Mouse (Mus musculus) C2C12 (cell line): ENCODE data around the gene Cnfn. TPM values are rescaled to one million over a fixed set of nuclear protein-coding genes. Genes with fewer than 3 reads are reported as not detected.
"Not testable (repeated sequence)": the region's sequence is repeated elsewhere in the genome, so short reads cannot be mapped to it uniquely, and the experiment has no call there.

Experiments
- H3K27me3 ChIP-seq: one replicate; pipeline ENCODE4 v1.6.1; 2011; ENCODE audit not compliant: control insufficient read depth, insufficient read depth, insufficient read length
- H3K36me3 ChIP-seq: one replicate; pipeline ENCODE4 v1.6.1; 2011; ENCODE audit not compliant: control insufficient read depth, insufficient read depth
- H3K4me3 ChIP-seq: one replicate; pipeline ENCODE4 v1.5.1; 2011; ENCODE audit warnings: mild to moderate bottlenecking, control low read depth; ENCODE audit not compliant: poor library complexity, insufficient read depth, severe bottlenecking
- H3K79me2 ChIP-seq: one replicate; pipeline ENCODE4 v1.6.1; 2011; ENCODE audit not compliant: control insufficient read depth, insufficient read depth
- H3K79me3 ChIP-seq: one replicate; pipeline ENCODE4 v1.6.1; 2011; ENCODE audit warnings: low read depth, control low read depth
- H3ac ChIP-seq: one replicate; pipeline ENCODE3; 2011; ENCODE audit warnings: low read depth; ENCODE audit not compliant: control insufficient read depth, insufficient read length
- CEBPB ChIP-seq: IDR thresholded peaks from one replicate; pipeline ENCODE4 v1.6.1; 2011; ENCODE audit warnings: low read depth, mild to moderate bottlenecking, control low read depth, moderate library complexity
- CTCF ChIP-seq: IDR thresholded peaks from one replicate; pipeline ENCODE4 v1.5.1; 2011; ENCODE audit not compliant: control insufficient read depth, insufficient read depth, insufficient read length
- FOSL1 ChIP-seq: IDR thresholded peaks from one replicate; pipeline ENCODE4 v1.8.0; 2011; ENCODE audit warnings: mild to moderate bottlenecking, low read length; ENCODE audit not compliant: poor library complexity, insufficient read depth, severe bottlenecking
- MAX ChIP-seq: IDR thresholded peaks from one replicate; pipeline ENCODE4 v1.6.1; 2011; ENCODE audit warnings: mild to moderate bottlenecking, control low read depth
- MYOD1 ChIP-seq: IDR thresholded peaks from one replicate; pipeline ENCODE4 v1.6.1; 2011; ENCODE audit warnings: low read depth; ENCODE audit not compliant: control insufficient read depth, insufficient read length
- MYOG ChIP-seq: IDR thresholded peaks from one replicate; pipeline ENCODE4 v1.6.1; 2011; ENCODE audit not compliant: control insufficient read depth, insufficient read length; ENCODE audit errors: extremely low read depth
- USF1 ChIP-seq: IDR thresholded peaks from one replicate; pipeline ENCODE4 v1.6.1; 2011; ENCODE audit warnings: low read depth, mild to moderate bottlenecking, control low read depth, moderate library complexity
- polyA plus RNA-seq: library from polyadenylated mRNA; unstranded; fragments of >200 nt; fragmentation: generic; extraction: Trizol; gene quantifications from one replicate; pipeline ENCODE4 v1.2.1, GENCODE M21; 2012; ENCODE audit warnings: missing spikeins

Gene Cnfn
- polyA plus RNA-seq, 1 experiment, result 0.08 TPM

DNA sequence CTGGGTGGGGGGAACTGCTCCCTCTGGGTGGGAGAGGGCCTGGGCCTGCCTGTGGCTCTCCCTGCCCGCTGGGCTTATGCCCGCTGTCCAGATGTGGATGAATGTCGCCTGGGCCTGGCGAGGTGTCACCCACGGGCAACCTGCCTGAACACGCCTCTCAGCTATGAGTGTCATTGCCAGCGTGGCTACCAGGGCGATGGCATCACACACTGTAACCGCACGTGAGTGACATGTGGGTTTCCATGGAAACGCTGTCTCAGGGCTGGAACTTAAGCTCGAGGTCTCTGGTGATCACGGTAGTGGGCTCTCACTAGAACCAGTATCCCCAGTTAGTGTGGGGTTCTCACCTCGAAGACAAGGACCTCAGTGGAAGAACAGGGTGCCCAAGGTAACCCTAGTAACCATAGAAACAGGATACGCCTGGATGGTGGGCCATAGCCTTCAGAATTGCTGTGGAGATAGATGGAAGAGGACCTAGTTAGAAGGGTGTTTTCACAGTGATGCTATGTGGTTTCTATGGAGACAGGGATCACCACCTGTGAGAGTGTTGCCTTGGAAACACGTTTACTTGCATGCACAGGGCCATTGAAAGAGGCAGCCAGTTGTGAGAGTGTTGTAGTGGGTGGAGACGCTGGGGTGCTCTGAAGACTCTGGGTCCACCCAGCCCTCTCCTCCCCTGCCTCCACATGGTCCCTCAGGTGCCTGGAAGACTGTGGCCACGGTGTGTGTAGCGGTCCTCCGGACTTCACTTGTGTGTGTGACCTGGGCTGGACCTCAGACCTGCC, 28.3 kb downstream of the Cnfn start:
- Histone ChIP-seq H3K36me3 (peaks cover 6% of the 10 kb centered on the region), H3K79me3 (no peaks in the 10 kb centered on the region), H3K27me3 (no peaks in the 10 kb centered on the region), H3K4me3 (no peak overlapping the region), H3ac (no peak overlapping the region), H3K79me2 (no peaks in the 10 kb centered on the region)
- TF ChIP-seq USF1 (no peak), CEBPB (no peak), MYOD1 (no peak)

DNA sequence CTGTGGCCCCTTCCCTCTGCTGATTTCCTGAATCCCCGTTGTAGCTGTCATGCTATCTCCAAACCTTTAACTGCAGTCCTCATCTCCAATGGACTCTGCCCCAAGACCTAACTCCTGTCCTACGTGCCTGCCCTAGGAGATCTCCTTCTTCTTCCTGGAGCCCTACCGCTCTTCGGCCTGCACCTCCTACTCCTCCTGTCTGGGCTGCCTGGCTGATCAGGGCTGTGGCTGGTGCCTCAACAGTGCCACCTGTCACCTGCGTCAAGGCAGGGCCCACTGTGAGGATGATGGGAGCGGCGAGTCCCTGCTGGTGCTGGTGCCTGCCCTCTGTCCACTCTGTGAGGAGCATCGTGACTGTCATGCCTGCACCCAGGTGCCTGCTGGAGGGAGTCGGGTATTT, 30.2 kb downstream of the Cnfn start:
- peaks cover 9% of the 10 kb centered on the region for H3K36me3 ChIP-seq

GRCm38 (mm10) chr7:25334472-25334871, 35.1 kb downstream of the Cnfn start:
- TF ChIP-seq USF1 (no peak), MAX (no peak), CEBPB (no peak), MYOG (no peak), FOSL1 (no peak), MYOD1 (no peak), CTCF (no peak)
- Histone ChIP-seq H3K79me3 (no peaks in the 10 kb centered on the region), H3K4me3 (no peak overlapping the region), H3ac (no peak overlapping the region), H3K79me2 (no peaks in the 10 kb centered on the region), H3K36me3 (peaks cover 13% of the 10 kb centered on the region), H3K27me3 (no peaks in the 10 kb centered on the region)

More for the DNA sequence above, 30.2 kb downstream of the Cnfn start:
- Histone ChIP-seq H3K79me3 (no peaks in the 10 kb centered on the region), H3K4me3 (no peak overlapping the region), H3K79me2 (no peaks in the 10 kb centered on the region), H3ac (no peak overlapping the region), H3K27me3 (no peaks in the 10 kb centered on the region)
- no peak for TF ChIP-seq CTCF
- TF ChIP-seq CEBPB, result no peak
- no peak for TF ChIP-seq MYOD1
- TF ChIP-seq FOSL1, result no peak
- no peak for TF ChIP-seq USF1
- TF ChIP-seq MYOG, result no peak
- no peak for TF ChIP-seq MAX

DNA sequence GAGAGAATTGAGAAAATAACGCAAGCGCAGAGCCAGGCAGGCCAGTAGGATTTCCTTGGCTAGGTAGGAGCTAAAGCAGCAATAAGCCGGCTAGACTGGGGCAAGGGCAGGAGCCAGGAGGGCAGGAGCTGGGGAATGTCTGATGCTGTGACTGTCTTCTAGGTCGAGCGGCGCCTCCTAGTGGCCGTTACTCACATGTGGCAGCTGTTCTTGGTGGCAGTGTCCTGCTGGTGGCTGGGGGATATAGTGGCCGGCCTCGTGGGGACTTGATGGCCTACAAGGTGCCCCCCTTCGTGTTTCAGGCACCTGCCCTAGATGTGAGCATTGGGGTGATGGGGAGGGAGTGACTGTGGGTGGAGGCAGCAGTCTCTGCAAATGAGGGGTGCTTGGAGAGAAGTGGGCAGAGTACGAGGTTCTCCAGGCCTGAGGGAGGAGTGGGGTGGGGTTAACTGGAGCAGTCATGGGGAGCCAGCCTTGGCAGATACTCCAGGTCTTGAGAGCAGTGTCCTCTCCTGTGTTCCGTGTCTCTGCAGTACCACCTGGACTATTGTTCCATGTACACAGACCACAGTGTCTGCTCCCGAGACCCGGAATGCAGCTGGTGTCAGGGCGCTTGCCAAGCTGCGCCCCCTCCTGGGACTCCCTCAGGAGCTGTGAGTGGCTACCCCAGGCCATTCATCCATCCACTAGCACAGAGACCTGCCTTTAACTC, 35.8 kb downstream of the Cnfn start:
- Histone ChIP-seq H3K27me3 (no peaks in the 10 kb centered on the region), H3K36me3 (peaks cover 13% of the 10 kb centered on the region), H3K79me2 (no peaks in the 10 kb centered on the region), H3K4me3 (no peak overlapping the region), H3ac (no peak overlapping the region), H3K79me3 (no peaks in the 10 kb centered on the region)
- TF ChIP-seq FOSL1, result no peak
- TF ChIP-seq CTCF, result peak; percentile 90
- TF ChIP-seq CEBPB, result no peak

DNA sequence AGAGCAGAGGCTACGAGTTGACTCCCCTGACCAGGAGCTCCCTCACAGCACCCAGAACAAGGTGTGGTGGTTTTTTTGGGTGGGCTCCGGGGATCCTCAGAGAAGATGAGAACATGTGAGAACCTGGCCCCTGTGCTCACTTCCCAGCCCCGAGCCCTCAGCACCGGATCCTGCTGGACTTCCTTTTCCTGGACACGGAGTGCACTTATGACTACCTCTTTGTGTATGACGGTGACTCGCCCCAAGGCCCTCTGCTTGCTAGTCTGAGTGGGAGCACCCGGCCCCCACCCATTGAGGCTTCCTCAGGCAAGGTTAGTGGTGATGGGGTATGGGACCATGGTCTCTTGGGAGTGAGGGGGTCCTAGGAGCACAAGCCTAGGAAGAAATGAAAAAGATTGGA, 43.3 kb downstream of the Cnfn start:
- Histone ChIP-seq H3K36me3 (no peaks in the 10 kb centered on the region), H3K79me3 (peaks cover 19% of the 10 kb centered on the region), H3K27me3 (no peaks in the 10 kb centered on the region), H3K79me2 (peaks cover 41% of the 10 kb centered on the region), H3ac (no peak overlapping the region), H3K4me3 (no peak overlapping the region)
- TF ChIP-seq MYOG (no peak), CEBPB (no peak), MYOD1 (no peak), USF1 (no peak), CTCF (no peak), MAX (no peak), FOSL1 (no peak)

DNA sequence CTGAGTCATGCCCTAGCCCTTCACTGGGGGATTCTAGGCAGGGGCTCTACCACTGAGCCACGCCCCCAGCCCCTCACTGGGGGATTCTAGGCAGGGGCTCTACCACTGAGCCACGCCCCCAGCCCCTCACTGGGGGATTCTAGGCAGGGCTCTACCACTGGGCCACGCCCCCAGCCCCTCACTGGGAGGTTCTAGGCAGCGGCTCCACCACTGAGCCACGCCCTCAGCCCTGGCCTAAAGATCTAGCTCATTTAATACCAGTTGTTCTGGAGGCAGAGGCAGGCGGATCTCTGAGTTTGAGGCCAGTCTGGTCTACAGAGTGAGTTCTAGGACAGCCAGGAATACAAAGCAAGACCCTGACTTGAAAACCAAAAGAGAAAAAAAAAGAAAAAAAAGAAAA, 44.1 kb downstream of the Cnfn start:
- not testable (repeated sequence) for H3ac ChIP-seq, H3K4me3 ChIP-seq

More for the DNA sequence above, 44.1 kb downstream of the Cnfn start:
- not testable (repeated sequence) for H3K36me3 ChIP-seq, H3K27me3 ChIP-seq
- Histone ChIP-seq H3K79me2 (peaks cover 48% of the 10 kb centered on the region), H3K79me3 (peaks cover 21% of the 10 kb centered on the region)
